Mouse (Mus musculus): ENCODE measurements around the gene Tmem161a. TPM values are rescaled to one million over a fixed set of nuclear protein-coding genes. Genes with fewer than 3 reads are reported as not detected.

Tmem161a gene
- polyA plus RNA-seq, 1 experiment = 59.9 TPM

DNA sequence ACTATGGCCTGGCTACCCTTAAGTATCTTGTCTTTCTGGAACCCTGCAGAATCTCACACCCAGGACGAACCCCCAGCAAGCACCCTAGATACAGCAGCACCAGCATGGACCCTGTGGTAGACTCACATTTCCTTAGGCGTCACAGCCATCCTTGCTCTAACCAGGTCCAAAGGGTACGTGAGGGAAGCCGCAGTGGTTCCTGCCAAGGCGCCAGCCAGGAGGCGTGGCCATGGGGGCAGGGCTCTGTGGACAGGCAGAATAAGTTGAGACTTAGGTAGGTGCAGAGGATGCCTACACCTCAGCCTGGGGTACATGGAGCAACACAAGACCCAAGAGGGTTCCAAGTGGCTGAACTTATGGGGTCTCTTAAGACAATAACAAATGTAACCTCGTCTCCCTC, 16.6 kb downstream of the Tmem161a start:
- no peaks in the 10 kb centered on the region for H3K36me3 ChIP-seq (ENCODE audit: control insufficient read depth, insufficient read depth, low read length)
- no peaks in the 10 kb centered on the region for H3K4me1 ChIP-seq (ENCODE audit: control insufficient read depth, insufficient read depth, insufficient read length)
- WGBS = 79% methylated on average over 7 of the region's 7 CpGs
- DNase-seq (ENCODE audit: low read depth in 1 of 2, low spot score in 2 of 2) = no peak
- no peak overlapping the region for H3K4me3 ChIP-seq (ENCODE audit: extremely low read depth, insufficient read depth, insufficient read length)
- no peak for TF ChIP-seq CTCF (IDR thresholded peaks at IDR 0.05; ENCODE audit: extremely low read depth, insufficient read depth, insufficient read length, insufficient replicate concordance)
- TF ChIP-seq POLR2A (IDR thresholded peaks at IDR 0.05; ENCODE audit: low read depth, low read length) = no peak
- no peak overlapping the region for H3K27ac ChIP-seq (ENCODE audit: insufficient read depth, low read length)
- H3K27me3 ChIP-seq (ENCODE audit: control insufficient read depth, insufficient read depth, low read length) = no peaks in the 10 kb centered on the region

DNA sequence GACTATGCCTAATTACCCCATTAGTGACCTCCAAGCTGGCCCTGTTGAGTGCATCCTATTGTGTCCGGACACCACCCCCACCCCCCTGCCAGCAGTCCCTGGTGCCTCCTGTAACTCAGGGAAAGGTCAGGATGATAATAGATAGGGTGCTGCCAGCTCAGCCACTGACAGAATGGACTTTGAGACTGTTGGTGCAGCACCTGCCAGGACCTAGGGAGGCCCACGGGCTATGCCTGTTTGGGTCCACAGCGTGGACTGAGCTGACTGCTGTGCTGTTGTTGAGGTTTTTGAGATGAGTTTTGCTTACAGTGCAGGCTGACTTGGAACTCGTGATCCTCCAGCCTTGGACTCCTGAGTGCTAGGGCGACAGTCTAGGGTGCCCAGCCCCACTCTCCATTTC, 21.1 kb downstream of the Tmem161a start:
- WGBS = 92% methylated on average over 5 of the region's 5 CpGs
- Histone ChIP-seq H3K4me3 (ENCODE audit: extremely low read depth, insufficient read depth, insufficient read length) (no peak overlapping the region), H3K36me3 (ENCODE audit: control insufficient read depth, insufficient read depth, low read length) (no peaks in the 10 kb centered on the region), H3K27ac (ENCODE audit: insufficient read depth, low read length) (no peak overlapping the region), H3K4me1 (ENCODE audit: control insufficient read depth, insufficient read depth, insufficient read length) (no peaks in the 10 kb centered on the region), H3K27me3 (ENCODE audit: control insufficient read depth, insufficient read depth, low read length) (no peaks in the 10 kb centered on the region)
- no peak for DNase-seq (ENCODE audit: low read depth in 1 of 2, low spot score in 2 of 2)
- TF ChIP-seq CTCF (IDR thresholded peaks at IDR 0.05; ENCODE audit: extremely low read depth, insufficient read depth, insufficient read length, insufficient replicate concordance) = no peak
- TF ChIP-seq POLR2A (IDR thresholded peaks at IDR 0.05; ENCODE audit: low read depth, low read length) = no peak

GRCm38 (mm10) chr8:70194191-70194590, 22.0 kb downstream of the Tmem161a start:
- H3K27ac ChIP-seq (ENCODE audit: insufficient read depth, low read length) = no peak overlapping the region
- H3K27me3 ChIP-seq (ENCODE audit: control insufficient read depth, insufficient read depth, low read length) = no peaks in the 10 kb centered on the region
- H3K4me1 ChIP-seq (ENCODE audit: control insufficient read depth, insufficient read depth, insufficient read length) = no peaks in the 10 kb centered on the region
- TF ChIP-seq CTCF (IDR thresholded peaks at IDR 0.05; ENCODE audit: extremely low read depth, insufficient read depth, insufficient read length, insufficient replicate concordance) (no peak), POLR2A (IDR thresholded peaks at IDR 0.05; ENCODE audit: low read depth, low read length) (no peak)
- DNase-seq (ENCODE audit: low read depth in 1 of 2, low spot score in 2 of 2) = no peak
- H3K36me3 ChIP-seq (ENCODE audit: control insufficient read depth, insufficient read depth, low read length) = no peaks in the 10 kb centered on the region
- no peak overlapping the region for H3K4me3 ChIP-seq (ENCODE audit: extremely low read depth, insufficient read depth, insufficient read length)
- 96% methylated on average over 3 of the region's 3 CpGs for WGBS

DNA sequence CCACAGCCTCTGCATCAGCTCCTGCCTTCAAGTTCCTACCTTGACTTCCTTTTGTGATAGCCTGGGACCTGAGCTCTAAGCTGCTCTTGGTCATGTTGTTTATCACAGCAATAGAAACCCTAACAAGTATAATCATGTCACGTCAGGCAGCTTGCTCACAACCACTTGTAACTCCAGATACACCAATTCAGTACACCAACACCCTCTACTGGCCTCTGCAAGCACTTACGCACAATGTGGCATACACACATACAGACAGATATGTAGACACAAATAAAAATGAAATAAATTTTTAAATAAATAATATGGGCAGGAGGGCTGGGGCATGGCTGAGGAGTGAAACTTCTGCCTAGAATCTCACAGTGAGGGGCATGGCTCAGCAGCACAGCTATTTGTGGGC, 23.6 kb downstream of the Tmem161a start:
- 87% methylated on average over 2 of the region's 2 CpGs for WGBS

GRCm38 (mm10) chr8:70197603-70198002, 25.4 kb downstream of the Tmem161a start:
- no peaks in the 10 kb centered on the region for H3K36me3 ChIP-seq (ENCODE audit: control insufficient read depth, insufficient read depth, low read length)
- H3K27ac ChIP-seq (ENCODE audit: insufficient read depth, low read length) = no peak overlapping the region
- no peaks in the 10 kb centered on the region for H3K27me3 ChIP-seq (ENCODE audit: control insufficient read depth, insufficient read depth, low read length)
- TF ChIP-seq CTCF (IDR thresholded peaks at IDR 0.05; ENCODE audit: extremely low read depth, insufficient read depth, insufficient read length, insufficient replicate concordance) (no peak), POLR2A (IDR thresholded peaks at IDR 0.05; ENCODE audit: low read depth, low read length) (no peak)
- 91% methylated on average over 7 of the region's 7 CpGs for WGBS
- DNase-seq (ENCODE audit: low read depth in 1 of 2, low spot score in 2 of 2) = no peak
- no peaks in the 10 kb centered on the region for H3K4me1 ChIP-seq (ENCODE audit: control insufficient read depth, insufficient read depth, insufficient read length)
- no peak overlapping the region for H3K4me3 ChIP-seq (ENCODE audit: extremely low read depth, insufficient read depth, insufficient read length)

More for the DNA sequence above, 23.6 kb downstream of the Tmem161a start:
- no peak for TF ChIP-seq CTCF (IDR thresholded peaks at IDR 0.05; ENCODE audit: extremely low read depth, insufficient read depth, insufficient read length, insufficient replicate concordance)
- TF ChIP-seq POLR2A (IDR thresholded peaks at IDR 0.05; ENCODE audit: low read depth, low read length) = no peak
- Histone ChIP-seq H3K36me3 (ENCODE audit: control insufficient read depth, insufficient read depth, low read length) (no peaks in the 10 kb centered on the region), H3K27ac (ENCODE audit: insufficient read depth, low read length) (no peak overlapping the region), H3K27me3 (ENCODE audit: control insufficient read depth, insufficient read depth, low read length) (no peaks in the 10 kb centered on the region), H3K4me1 (ENCODE audit: control insufficient read depth, insufficient read depth, insufficient read length) (no peaks in the 10 kb centered on the region), H3K4me3 (ENCODE audit: extremely low read depth, insufficient read depth, insufficient read length) (no peak overlapping the region)
- no peak for DNase-seq (ENCODE audit: low read depth in 1 of 2, low spot score in 2 of 2)

- no peak overlapping the region for H3K27ac ChIP-seq (ENCODE audit: insufficient read depth, low read length)
- DNase-seq (ENCODE audit: low read depth in 1 of 2, low spot score in 2 of 2) = no peak
- no peaks in the 10 kb centered on the region for H3K36me3 ChIP-seq (ENCODE audit: control insufficient read depth, insufficient read depth, low read length)
- TF ChIP-seq CTCF (IDR thresholded peaks at IDR 0.05; ENCODE audit: extremely low read depth, insufficient read depth, insufficient read length, insufficient replicate concordance) = no peak; the same call in 1 of the 2 replicates
- H3K4me3 ChIP-seq (ENCODE audit: extremely low read depth, insufficient read depth, insufficient read length) = no peak overlapping the region
- no peaks in the 10 kb centered on the region for H3K27me3 ChIP-seq (ENCODE audit: control insufficient read depth, insufficient read depth, low read length)
- H3K4me1 ChIP-seq (ENCODE audit: control insufficient read depth, insufficient read depth, insufficient read length) = no peaks in the 10 kb centered on the region
- WGBS = 81% methylated on average over 5 of the region's 5 CpGs
Measured at GRCm38 (mm10) chr8:70200098-70200681, 28.0 kb downstream of the Tmem161a start.

DNA sequence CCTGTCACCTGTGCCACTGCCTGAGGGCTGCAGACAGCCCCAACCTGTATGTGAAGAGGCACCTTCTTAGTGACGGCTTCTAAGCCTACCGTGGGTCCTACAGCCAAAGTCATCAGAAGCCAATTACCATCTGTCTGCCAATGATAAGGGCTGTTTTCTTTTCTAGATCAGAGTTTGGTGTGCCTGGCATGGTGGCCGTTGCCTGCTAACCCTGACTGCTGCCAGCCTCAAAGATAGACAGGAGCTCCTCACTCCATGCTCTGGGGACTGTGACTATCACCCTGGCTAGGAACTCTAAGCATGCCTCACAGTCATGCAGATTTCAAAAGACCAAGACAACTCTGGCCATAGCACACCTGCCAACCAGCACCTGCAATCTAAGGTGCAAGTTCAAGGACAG, 29.3 kb downstream of the Tmem161a start:
- Histone ChIP-seq H3K27me3 (ENCODE audit: control insufficient read depth, insufficient read depth, low read length) (no peaks in the 10 kb centered on the region), H3K27ac (ENCODE audit: insufficient read depth, low read length) (no peak overlapping the region; the same call in 1 of the 2 replicates), H3K4me1 (ENCODE audit: control insufficient read depth, insufficient read depth, insufficient read length) (no peaks in the 10 kb centered on the region), H3K4me3 (ENCODE audit: extremely low read depth, insufficient read depth, insufficient read length) (no peak overlapping the region), H3K36me3 (ENCODE audit: control insufficient read depth, insufficient read depth, low read length) (no peaks in the 10 kb centered on the region)
- 73% methylated on average over 3 of the region's 3 CpGs for WGBS
- no peak for TF ChIP-seq CTCF (IDR thresholded peaks at IDR 0.05; ENCODE audit: extremely low read depth, insufficient read depth, insufficient read length, insufficient replicate concordance)
- TF ChIP-seq POLR2A (IDR thresholded peaks at IDR 0.05; ENCODE audit: low read depth, low read length) = no peak
- no peak for DNase-seq (ENCODE audit: low read depth in 1 of 2, low spot score in 2 of 2)

Data from spleen, adult 2 months (tissue).